Mouse (Mus musculus) spleen, adult 12 weeks (tissue): ENCODE measurements around the gene Chrna9.
A peak's percentile ranks its signal among the peaks of the same experiment; 100 is the strongest.

ENCODE experiments used
- DNase-seq: peaks from one replicate; pipeline ENCODE4 v3.0.0; 2022; ENCODE audit warnings: low spot score

The Chrna9 gene

DNA sequence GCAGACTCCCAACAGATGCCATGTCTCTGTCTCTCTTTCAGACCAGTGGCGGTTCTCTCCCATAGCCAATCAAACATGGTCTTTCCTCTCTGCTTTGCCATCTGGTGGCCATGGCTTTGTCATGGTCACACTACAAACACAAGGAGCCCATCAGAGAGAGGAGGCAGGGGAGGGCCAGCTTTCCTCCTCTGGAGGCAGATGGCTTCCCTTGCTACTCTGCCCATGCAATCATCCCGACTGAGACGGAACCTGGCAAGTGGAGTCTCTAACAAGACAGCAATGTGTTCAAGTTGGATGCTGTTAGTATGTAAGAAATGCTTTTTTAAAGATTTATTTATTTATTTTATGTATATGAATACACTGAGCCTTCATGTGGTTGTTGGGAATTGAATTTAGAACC is 14.8 kb upstream of the Chrna9 start:
- DNase-seq, result no peak

DNA sequence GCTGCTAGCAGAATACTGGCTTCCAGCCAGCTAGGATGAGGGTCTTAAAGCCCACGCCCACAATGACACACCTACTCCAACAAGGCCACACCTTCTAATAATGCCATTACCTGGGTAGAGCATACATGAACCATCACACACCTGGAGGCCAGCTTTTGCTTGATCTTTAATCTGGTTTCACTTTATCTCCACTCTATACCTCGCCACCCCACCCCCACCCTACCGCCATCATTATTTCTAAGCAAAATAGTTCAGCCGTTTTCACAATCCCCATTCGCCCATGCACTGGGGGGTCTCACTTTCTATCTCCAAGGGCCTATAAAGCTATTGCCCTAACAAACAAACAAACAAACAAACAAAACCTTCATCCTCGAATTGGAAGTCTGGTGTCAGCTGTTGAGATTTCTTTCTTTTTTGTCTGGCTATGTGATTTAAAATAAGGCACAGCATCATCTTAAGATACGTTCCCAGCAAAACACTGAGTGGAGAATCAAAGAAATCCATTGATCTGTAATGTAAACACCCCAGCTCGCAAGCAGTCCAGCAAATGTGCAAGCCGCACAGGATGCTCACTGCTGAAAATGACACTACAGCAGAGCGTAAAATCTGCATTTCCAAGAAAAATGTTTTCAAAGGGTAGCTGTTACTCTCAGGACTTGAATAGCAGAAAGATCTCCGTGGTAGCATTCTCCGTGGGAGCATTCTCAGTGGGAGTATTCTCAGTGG is 13.9 kb upstream of the Chrna9 start:
- no peak for DNase-seq

- DNase-seq, result no peak
Measured at GRCm38 (mm10) chr5:65921477-65922138, 13.1 kb upstream of the Chrna9 start.

GRCm38 (mm10) chr5:65926666-65927065 is 8.1 kb upstream of the Chrna9 start:
- DNase-seq, result no peak

DNA sequence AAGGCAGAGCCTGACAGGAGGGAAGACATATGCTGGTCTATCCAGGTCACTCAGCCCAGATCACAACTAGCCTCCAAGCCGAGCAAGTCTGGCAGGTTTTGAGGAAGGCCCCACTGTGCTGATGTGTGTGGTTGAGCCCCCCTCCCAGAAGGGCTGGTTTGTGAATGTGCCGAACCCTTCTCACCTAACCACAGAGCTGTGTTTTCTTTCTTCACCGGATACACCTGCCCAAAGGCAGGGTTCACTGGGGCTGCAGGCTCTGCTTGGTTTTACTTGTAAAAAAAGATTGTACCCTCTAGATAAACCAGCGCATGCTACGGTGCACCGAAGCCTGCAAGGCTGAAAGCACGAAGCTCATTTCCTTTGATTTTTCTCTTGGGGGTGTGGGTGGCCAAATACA is 5.6 kb upstream of the Chrna9 start:
- peak; percentile 57 for DNase-seq

GRCm38 (mm10) chr5:65930171-65930570 is 4.5 kb upstream of the Chrna9 start:
- no peak for DNase-seq

- DNase-seq, result no peak
Measured at GRCm38 (mm10) chr5:65933258-65933657, 1.5 kb upstream of the Chrna9 start.

DNA sequence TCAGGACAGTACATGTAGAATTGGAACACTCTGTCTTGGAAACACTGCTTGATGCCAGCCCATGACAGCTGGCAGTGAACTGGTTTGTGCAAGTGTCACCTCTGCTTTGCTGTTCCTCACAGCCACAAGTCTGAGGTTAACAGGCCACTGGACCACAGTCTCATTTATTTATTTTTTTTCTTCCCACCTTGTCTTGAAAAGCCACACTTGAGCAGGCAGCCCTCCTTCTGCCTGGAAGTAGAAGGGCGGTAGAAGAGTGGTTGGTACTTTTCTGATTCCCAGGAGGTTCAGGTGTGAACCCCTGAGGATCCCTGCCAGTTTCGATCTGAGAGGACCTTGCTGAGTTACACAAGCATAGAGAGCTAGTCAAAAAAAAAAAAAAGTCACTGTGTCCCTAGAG is 957 bp upstream of the Chrna9 start:
- DNase-seq, result no peak

DNA sequence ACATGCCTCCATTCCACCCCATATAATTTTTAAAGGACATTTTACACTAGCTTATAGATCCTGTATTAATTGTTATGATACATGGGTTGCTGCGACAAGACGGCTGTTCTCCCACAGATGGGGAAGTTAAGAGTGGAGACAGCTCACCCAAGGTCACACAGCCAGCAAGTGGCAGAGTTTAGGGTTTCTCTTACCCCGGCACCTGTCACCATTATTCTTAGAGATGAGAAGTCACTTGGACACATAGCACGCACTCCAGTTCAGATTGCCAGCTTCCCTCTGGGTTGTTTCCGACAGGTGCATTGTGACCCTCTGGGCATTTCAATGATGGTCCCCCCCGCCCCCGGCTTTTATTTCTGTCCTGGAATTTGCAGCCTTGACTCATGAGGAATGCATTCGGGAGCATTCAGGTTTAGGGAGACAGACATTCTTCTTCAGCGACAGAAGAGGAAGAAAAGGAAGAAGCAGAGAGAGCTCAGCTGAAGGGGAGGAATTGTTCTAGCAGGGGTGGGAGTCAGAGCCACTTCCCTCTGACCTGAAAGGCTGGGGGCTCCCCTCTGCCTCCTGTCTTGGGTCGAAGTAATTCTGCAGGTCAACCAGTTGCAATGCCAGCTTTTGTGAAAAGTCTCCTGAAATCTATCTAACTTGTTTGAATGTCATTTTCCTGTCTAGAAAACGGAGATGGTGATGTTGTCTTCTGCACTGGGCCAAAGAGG is 2.4 kb downstream of the Chrna9 start:
- DNase-seq, result no peak

- DNase-seq, result peak; percentile 71
Measured at GRCm38 (mm10) chr5:65937998-65938715, 3.4 kb downstream of the Chrna9 start.

GRCm38 (mm10) chr5:65941145-65941544 is 6.4 kb downstream of the Chrna9 start:
- no peak for DNase-seq

- no peak for DNase-seq
Measured at GRCm38 (mm10) chr5:65949822-65950221, 15.1 kb downstream of the Chrna9 start.

DNA sequence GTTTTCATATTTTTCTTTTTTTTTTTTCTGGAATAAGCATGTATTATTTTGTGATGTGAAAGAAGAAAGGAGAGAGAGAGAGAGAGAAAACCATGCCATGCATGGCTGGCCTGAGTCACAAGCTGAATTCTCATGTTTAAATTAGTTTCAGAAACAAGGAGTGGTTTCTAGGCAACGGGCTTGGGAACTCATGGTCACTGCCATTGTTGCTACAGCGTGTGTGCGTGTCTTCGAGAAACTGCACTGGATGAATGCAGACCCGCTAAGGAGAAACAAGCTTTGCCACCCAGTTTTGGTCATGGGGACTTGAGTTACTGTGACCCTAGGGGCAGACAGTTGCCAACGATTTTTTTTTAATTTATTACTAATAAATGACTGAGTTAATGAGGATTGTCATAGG is 15.5 kb downstream of the Chrna9 start:
- DNase-seq, result no peak

DNA sequence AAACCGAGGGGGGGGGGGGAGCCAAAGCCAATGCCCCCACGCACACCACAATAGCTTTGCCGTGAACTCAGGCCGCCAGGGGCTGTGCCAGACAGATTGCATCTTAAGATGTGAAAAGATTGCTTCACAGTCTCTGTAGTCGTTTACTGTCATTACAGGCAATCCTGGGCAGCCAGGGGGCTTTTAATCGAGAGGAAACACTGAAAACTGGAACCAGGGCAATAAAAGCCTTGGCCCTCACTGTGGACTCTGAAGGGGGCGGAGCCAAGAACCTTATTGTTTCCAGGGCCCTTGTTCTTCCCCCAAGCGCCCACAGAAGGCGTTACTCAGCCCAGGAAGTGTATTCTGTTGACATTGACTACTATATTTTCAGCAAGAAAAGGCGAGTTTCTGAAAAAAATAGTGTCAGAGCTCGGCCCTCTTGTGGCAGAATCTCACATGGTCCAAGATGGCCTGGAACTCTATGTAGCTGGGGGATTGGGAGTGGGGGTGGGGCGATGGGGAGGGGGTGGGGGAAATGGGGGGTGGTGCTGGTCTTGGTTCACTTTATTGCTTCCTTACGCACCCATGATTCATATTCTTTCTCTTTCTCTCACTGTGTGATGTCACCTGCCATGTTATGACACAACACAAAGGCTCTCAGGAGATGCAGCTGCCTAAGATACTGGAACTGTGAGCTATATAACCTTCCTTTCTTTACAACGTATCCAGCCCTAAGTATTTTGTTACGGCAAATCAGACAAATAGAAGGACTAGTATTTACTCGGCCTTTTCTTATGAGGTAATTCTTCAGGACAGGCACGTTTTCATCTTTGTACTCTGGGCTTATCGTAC is 16.2 kb downstream of the Chrna9 start:
- DNase-seq, result no peak

- no peak for DNase-seq
Measured at GRCm38 (mm10) chr5:65951513-65951909, 16.8 kb downstream of the Chrna9 start.

- DNase-seq, result no peak
Measured at GRCm38 (mm10) chr5:65954130-65955080, 19.7 kb downstream of the Chrna9 start.

- DNase-seq, result peak; percentile 85
Measured at GRCm38 (mm10) chr5:65955343-65956143, 20.8 kb downstream of the Chrna9 start.

- DNase-seq, result no peak
Measured at GRCm38 (mm10) chr5:65956144-65957008, 21.7 kb downstream of the Chrna9 start.

DNA sequence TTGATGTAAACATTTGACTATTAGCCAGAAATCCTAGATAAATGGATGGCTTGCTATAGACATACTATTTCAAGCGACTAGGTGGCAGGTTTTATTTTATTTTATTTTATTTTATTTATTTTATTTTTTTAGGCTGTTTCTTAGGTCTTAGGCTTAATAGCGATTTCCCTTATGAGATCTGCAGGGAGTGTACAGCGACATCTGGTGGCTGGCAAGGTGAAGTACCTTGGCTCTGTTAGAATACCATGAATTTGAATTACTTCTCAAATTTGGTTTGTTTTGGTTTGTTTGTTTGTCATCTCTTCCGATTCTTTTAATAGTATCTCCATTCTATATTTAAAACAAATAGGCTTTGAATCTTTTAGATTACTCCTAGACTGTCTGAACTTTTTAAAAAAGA is 23.9 kb downstream of the Chrna9 start:
- DNase-seq, result no peak
